Mouse (Mus musculus) hindbrain, postnatal 0 days (tissue): ENCODE results near the gene Itk. TPM values are rescaled to one million over a fixed set of nuclear protein-coding genes. Genes with fewer than 3 reads are reported as not detected.

Experiments used
- ATAC-seq: fragments of 200-750 bp; cut with Nextera tagmentation; 2 replicates; pipeline ENCODE4 v1.8.0; 2017; ENCODE audit warnings: mild to moderate bottlenecking, moderate TSS enrichment, moderate library complexity
- DNase-seq: peaks from one replicate; pipeline ENCODE4 v3.0.0-alpha.2; 2015; ENCODE audit warnings: low spot score
- H3K27ac ChIP-seq: fragments of 300-500 bp; sonication (generic); 2 replicates; pipeline ENCODE4 v1.5.1; 2014; ENCODE audit warnings: mild to moderate bottlenecking
- H3K27me3 ChIP-seq: fragments of 300-500 bp; sonication (generic); 2 replicates; pipeline ENCODE4 v1.6.1; 2014; ENCODE audit warnings: low read length, mixed read lengths; ENCODE audit not compliant: insufficient read depth
- H3K36me3 ChIP-seq: fragments of 300-500 bp; sonication (generic); 2 replicates; pipeline ENCODE4 v1.6.1; 2014; ENCODE audit warnings: low read length, mixed read lengths; ENCODE audit not compliant: insufficient read depth
- H3K4me1 ChIP-seq: fragments of 300-500 bp; sonication (generic); 2 replicates; pipeline ENCODE4 v1.6.1; 2014; ENCODE audit warnings: antibody characterized with exemption, low read length, mixed read lengths; ENCODE audit not compliant: insufficient read depth
- H3K4me2 ChIP-seq: fragments of 300-500 bp; sonication (generic); 2 replicates; pipeline ENCODE4 v1.6.1; 2014; ENCODE audit warnings: low read depth, mild to moderate bottlenecking, low read length, moderate library complexity, mixed read lengths
- H3K4me3 ChIP-seq: fragments of 300-500 bp; sonication (generic); 2 replicates; pipeline ENCODE4 v1.5.1; 2014; ENCODE audit warnings: low read length
- H3K9ac ChIP-seq: fragments of 300-500 bp; sonication (generic); replicated peaks from 2 replicates; pipeline ENCODE4 v1.6.1; 2014; ENCODE audit warnings: mild to moderate bottlenecking, low read length, moderate library complexity, mixed read lengths
- H3K9me3 ChIP-seq: fragments of 300-500 bp; sonication (generic); 2 replicates; pipeline ENCODE4 v1.6.1; 2016; ENCODE audit warnings: low read length, mixed read lengths
- CTCF ChIP-seq: IDR thresholded peaks from 2 replicates; pipeline ENCODE4 v1.5.1; 2016; ENCODE audit warnings: antibody characterized with exemption, control low read depth, low read depth
- whole genome bisulfite sequencing: fragments of 180-500 bp; shearing (Covaris S2); extraction: QIAGEN DNeasy Blood & Tissue Kit; methylation state at CpG from one replicate; pipeline ENCODE4 v1.1.7; 2014; 5-methylcytosine and 5-hydroxymethylcytosine counted together
- polyA plus RNA-seq: library from polyadenylated mRNA; unstranded; fragments of >200 nt; fragmentation: Nextera tagmentation; extraction: Ambion mirVana; gene quantifications from 2 replicates; pipeline ENCODE4 v1.2.1, GENCODE M21; 2015
- total RNA-seq: library from RNA; depleted of rRNA; stranded (reverse); fragments of >200 nt; gene quantifications from 2 replicates; pipeline ENCODE4 v1.2.3, GENCODE M21; 2014

The Itk gene
- total and polyA plus RNA-seq, 2 experiments from 2014 or later: 0.04 TPM; not detected in 1

- H3K4me2 ChIP-seq: no peak overlapping the region
- ATAC-seq (no peak), DNase-seq (no peak)
- no peak for TF ChIP-seq CTCF
- no peak overlapping the region for H3K9ac ChIP-seq
- H3K9me3 ChIP-seq: no peaks in the 10 kb centered on the region
- H3K27me3 ChIP-seq: no peaks in the 10 kb centered on the region
- 83% methylated on average over 8 of the region's 8 CpGs for WGBS
- H3K36me3 ChIP-seq: no peaks in the 10 kb centered on the region
- no peaks in the 10 kb centered on the region for H3K4me1 ChIP-seq
- H3K4me3 ChIP-seq: no peak overlapping the region
- no peak overlapping the region for H3K27ac ChIP-seq
Observed at GRCm38 (mm10) chr11:46421086-46421888, 32.0 kb upstream of the Itk start.

- Histone ChIP-seq H3K4me2 (no peak overlapping the region), H3K9me3 (no peaks in the 10 kb centered on the region), H3K4me1 (no peaks in the 10 kb centered on the region), H3K4me3 (no peak overlapping the region), H3K27ac (no peak overlapping the region), H3K36me3 (no peaks in the 10 kb centered on the region), H3K9ac (no peak overlapping the region), H3K27me3 (no peaks in the 10 kb centered on the region)
- DNase-seq (no peak), ATAC-seq (no peak)
- TF ChIP-seq CTCF: no peak
- WGBS: 84% methylated on average over 5 of the region's 5 CpGs
Observed at GRCm38 (mm10) chr11:46418860-46419259, 29.5 kb upstream of the Itk start.

- Histone ChIP-seq H3K4me3 (no peak overlapping the region), H3K36me3 (no peaks in the 10 kb centered on the region), H3K9me3 (no peaks in the 10 kb centered on the region), H3K27me3 (no peaks in the 10 kb centered on the region), H3K9ac (no peak overlapping the region), H3K27ac (no peak overlapping the region), H3K4me1 (no peaks in the 10 kb centered on the region), H3K4me2 (no peak overlapping the region)
- no peak for TF ChIP-seq CTCF
- DNase-seq: no peak
- 79% methylated on average over 1 of the region's 1 CpGs for WGBS
- no peak for ATAC-seq
Observed at GRCm38 (mm10) chr11:46418438-46418837, 29.1 kb upstream of the Itk start.

GRCm38 (mm10) chr11:46410018-46410563 is 20.8 kb upstream of the Itk start:
- Histone ChIP-seq H3K9ac (no peak overlapping the region), H3K4me1 (no peaks in the 10 kb centered on the region), H3K27ac (no peak overlapping the region), H3K27me3 (no peaks in the 10 kb centered on the region), H3K9me3 (no peaks in the 10 kb centered on the region), H3K4me3 (no peak overlapping the region), H3K4me2 (no peak overlapping the region), H3K36me3 (no peaks in the 10 kb centered on the region)
- 69% methylated on average over 2 of the region's 2 CpGs for WGBS
- ATAC-seq: no peak
- no peak for DNase-seq
- no peak for TF ChIP-seq CTCF

GRCm38 (mm10) chr11:46406721-46407120 is 17.4 kb upstream of the Itk start:
- H3K4me2 ChIP-seq: no peak overlapping the region
- H3K36me3 ChIP-seq: no peaks in the 10 kb centered on the region
- ATAC-seq: no peak
- no peak for DNase-seq
- no peak for TF ChIP-seq CTCF
- H3K4me3 ChIP-seq: no peak overlapping the region
- H3K4me1 ChIP-seq: no peaks in the 10 kb centered on the region
- H3K9me3 ChIP-seq: no peaks in the 10 kb centered on the region
- whole genome bisulfite sequencing: 29% methylated on average over 10 of the region's 10 CpGs
- H3K9ac ChIP-seq: no peak overlapping the region
- H3K27me3 ChIP-seq: no peaks in the 10 kb centered on the region
- no peak overlapping the region for H3K27ac ChIP-seq

- DNase-seq (no peak), ATAC-seq (no peak)
- Histone ChIP-seq H3K9ac (no peak overlapping the region), H3K4me2 (no peak overlapping the region), H3K27ac (no peak overlapping the region), H3K9me3 (no peaks in the 10 kb centered on the region), H3K4me3 (no peak overlapping the region), H3K4me1 (no peaks in the 10 kb centered on the region), H3K36me3 (no peaks in the 10 kb centered on the region), H3K27me3 (no peaks in the 10 kb centered on the region)
- 84% methylated on average over 16 of the region's 16 CpGs for WGBS
- TF ChIP-seq CTCF: no peak
Observed at GRCm38 (mm10) chr11:46404986-46405385, 15.7 kb upstream of the Itk start.

- 82% methylated on average over 12 of the region's 12 CpGs for WGBS
Observed at GRCm38 (mm10) chr11:46401555-46401954, 12.2 kb upstream of the Itk start.

More at GRCm38 (mm10) chr11:46401555-46401954, 12.2 kb upstream of the Itk start:
- H3K4me2 ChIP-seq: no peak overlapping the region
- H3K27ac ChIP-seq: no peak overlapping the region
- no peak for DNase-seq
- no peak overlapping the region for H3K4me3 ChIP-seq
- no peaks in the 10 kb centered on the region for H3K36me3 ChIP-seq
- H3K4me1 ChIP-seq: no peaks in the 10 kb centered on the region
- no peak overlapping the region for H3K9ac ChIP-seq
- no peaks in the 10 kb centered on the region for H3K27me3 ChIP-seq
- no peak for TF ChIP-seq CTCF
- H3K9me3 ChIP-seq: no peaks in the 10 kb centered on the region
- ATAC-seq: no peak
